Mouse (Mus musculus) fat pad, adult 2 months (tissue): ENCODE data around the gene Mrpl9.

ENCODE experiments used
- DNase-seq: peaks from one replicate; pipeline ENCODE4 v3.0.0-alpha.2; 2011; ENCODE audit warnings: low read depth, low spot score; ENCODE audit errors: extremely low read depth

Mrpl9 gene

DNA sequence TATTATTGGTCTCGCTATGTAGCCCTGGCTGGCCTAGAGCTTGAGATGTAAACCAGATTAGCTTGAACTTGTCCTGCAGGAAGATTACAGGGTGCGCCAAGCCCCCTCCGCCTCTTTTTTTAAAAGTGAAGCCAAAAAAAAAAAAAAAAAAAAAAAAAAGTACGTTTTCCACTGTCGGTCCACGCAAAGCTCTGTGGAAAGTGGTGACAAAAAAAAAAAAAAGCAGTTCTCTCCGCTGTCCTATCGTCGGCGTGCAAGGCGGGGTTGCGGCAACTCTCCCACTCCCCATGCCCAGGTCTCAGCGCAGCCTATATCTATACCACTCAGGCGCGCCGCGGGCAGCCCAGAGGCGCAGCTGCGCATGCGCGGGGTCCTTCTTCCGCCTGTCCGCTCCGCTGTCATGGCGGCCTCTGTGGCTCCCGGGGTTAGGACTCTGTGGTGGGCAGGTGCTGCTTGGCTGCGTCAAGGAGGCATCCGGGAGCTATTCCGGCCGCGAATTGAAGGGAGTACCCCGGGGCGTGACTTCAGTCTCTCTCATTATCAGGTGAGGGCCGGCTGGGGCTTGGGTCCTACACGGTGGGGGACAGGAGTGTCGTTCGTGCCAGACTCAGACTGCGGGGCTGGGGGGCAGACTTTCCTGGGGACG is at the start of gene Mrpl9:
Gene Mrpl9, plus strand, starts transcription at position 368 of the 646 bp plus-strand sequence.
- DNase-seq: no peak

DNA sequence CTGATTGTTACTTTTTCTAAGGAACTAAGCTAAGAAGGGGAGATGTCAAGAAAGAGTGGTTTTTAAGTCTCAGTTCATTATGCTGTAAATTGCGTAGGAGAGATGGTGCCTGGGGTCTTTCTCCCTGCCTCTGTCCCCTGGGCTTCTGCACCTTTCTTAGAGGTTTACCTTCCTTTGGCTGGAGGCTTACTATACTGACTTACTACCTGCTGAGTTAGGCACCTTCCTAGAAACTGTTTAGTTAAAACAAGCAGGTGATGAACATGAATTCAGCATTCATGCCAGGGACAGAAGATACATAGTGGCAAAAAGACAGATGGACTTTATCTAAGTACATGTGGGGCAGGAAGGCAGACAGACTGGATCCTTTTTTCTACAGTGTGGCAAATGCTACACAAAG is 46.8 kb upstream of the Mrpl9 start:
- no peak for DNase-seq

DNA sequence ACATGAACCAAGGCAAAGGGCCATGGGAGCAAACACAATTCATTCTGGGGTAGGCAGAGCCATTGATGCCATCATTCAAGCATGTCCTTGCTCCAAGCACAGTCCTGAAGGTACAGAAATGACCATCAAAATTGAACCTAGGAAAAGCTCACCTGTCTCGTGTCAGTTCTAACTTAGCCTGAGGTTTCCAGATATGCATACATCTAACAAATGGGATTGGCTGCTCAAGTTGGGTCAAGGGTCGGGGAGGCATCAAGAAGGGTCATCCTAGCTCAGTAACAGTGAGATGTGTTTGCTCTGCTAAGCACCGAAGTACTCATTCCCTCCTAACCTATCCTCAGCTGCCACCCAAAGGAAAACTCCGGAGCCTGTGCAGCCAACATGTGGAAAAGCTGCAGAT is 46.3 kb upstream of the Mrpl9 start:
- no peak for DNase-seq

DNA sequence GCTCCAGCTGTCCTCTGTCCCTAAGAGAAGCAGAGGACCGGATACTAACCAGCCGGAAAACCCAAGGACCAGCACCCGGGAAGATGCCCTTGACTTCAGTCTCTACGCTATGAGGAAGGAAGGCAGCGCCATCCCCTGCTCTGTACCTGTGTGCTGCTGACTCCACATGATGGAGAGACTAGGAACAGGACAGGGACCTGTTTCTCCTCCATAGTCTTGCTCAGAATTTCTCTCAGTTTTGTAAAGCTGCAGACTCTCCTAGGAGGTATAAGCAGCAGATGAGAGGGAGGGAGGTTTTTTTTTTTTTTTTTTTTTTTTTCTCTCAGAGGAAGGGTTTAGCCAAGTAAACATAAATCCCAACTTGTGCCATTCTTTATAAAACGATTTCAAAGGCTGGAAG is 44.9 kb upstream of the Mrpl9 start, which contains the start of gene Lingo4:
Gene Lingo4, plus strand, starts transcription at position 301 of the 400 bp plus-strand sequence.
- no peak for DNase-seq

DNA sequence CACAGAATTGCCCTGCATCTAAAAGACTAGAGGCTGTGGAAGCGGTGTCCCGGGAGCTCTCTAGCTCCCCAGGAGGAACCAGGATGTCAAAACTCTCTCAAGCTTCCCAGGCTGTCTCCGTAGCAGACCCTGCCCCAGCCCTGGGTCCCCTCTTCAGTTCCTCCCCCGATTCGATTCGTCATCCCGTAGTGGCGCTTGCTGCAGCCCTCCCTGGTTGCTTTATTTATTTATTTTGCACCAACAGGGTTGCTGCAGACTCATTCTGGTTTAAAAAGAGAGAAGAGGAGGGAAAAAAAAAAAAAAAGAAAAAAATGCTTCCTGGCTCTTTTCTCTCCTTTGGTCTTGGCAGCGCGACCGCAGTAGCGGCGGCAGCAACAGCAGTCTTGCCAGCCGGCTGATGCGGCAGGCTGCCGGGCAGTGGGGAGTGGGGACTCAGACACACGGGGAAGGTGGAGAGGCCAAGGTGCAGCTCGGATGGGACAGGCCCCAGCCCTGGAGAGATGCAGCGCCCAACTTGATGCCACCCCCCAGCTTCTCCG is 44.1 kb upstream of the Mrpl9 start:
- DNase-seq: no peak

DNA sequence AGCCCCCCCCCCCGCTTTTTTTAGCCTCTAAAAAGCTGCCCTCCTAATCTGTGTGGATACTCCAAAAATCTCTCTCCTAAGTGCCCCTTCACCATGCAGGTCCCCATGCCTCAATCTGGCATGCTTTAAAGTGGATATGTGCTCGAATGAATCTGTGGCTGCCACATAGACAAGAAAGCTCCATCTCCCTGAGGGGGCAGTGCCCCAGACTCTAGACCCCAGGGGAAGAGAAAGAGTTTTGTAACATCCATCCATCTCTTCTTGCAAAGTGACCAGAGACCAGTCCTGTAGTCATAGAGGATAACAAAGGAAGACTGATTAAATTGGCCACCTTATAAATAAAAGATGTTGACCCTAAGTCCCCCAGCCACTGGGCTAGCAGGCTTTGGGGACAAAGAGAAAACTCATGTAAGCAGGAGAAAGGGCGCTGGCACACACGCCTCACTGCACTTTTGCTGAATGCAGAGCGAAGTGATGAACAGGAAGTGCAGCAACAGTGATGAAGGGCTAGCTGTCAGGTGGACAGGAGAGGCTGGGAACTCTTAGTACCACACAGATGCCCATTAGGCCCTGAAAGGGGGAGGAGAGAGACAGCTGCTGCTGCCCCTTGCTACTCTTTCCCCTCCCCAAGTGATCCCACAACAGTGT is 43.3 kb upstream of the Mrpl9 start:
- DNase-seq: no peak

DNA sequence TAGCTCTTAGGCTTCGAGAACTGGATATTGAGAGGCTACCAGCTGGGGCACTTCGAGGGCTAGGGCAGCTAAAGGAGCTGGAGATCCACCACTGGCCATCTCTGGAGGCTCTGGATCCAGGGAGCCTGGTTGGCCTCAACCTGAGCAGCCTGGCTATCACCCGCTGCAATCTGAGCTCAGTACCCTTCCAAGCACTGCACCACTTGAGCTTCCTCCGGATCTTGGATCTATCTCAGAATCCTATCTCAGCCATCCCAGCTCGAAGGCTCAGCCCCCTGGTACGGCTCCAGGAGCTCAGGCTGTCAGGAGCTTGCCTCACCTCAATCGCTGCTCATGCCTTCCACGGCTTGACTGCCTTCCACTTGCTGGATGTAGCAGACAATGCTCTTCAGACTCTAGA is 40.7 kb upstream of the Mrpl9 start:
- DNase-seq: no peak

DNA sequence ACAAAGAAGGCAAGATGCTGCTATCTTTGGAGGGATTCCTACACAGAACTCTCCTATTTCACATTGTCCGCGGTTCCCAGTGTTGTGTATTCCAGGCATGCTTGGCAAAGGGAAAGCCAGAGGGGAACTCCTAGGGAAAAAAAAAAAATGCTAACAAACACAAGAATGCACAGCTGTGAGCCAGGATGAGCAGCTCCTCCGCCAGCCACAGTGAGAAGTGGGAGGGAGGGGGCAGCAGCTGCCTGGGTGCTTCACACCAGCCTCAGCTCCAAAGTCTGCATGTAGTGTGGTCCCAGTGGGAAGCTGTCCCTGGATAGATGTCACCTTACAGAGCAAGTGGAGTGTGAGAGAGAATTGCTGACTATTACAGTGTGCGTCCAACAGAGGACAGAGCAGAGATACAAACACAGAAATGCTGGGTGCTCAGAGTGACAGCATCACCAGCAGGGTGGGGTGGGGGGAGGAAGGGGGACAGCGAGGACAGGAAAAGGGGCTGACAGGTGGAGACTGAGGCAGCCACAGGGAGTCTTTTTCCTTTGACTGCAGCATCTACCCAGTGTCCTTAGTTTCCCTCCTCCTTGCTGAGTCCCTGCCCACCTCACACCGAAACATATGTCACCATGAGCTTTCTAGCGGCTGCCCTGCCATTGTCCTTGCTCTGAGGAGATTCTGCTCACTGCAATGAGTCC is 38.6 kb upstream of the Mrpl9 start:
- no peak for DNase-seq

DNA sequence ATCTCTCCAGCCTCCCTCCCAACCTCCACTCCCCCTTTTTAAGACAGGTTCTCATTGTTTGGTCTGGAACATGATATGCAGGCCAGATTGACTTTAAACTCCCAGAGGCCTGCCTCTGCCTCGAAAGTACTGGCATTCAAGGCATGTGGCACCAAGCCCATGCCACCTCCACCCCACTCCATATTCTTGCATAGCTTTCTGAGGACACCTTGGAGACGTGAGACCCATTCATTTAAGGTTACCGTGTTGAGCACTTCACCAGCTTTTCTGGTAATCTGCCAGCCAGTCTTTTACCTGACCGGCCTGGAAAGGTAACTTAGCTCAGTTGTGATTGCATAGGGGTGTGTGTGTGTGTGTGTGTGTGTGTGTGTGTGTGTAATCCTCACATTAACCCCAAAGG is 37.6 kb upstream of the Mrpl9 start:
- DNase-seq: no peak

DNA sequence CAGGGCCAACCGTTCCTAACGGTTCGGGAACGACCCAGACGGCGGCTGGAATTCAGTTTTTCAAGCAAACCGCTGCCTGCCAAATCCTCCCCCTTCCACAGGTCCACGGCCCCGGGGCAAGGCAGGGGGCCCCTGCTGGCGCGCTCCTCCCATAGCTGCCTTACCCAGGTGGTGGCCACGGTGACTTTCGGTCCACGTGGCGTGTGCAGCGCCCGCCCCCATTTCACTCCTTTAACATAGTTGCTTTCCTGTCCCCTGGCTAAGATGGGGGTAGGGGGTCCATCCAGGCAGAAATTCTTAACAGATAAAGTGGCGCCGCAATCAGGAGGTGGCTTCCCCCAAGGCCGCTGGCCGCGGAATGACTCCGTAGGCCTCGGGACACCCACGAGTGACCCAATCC is 30.6 kb upstream of the Mrpl9 start:
- DNase-seq: no peak

DNA sequence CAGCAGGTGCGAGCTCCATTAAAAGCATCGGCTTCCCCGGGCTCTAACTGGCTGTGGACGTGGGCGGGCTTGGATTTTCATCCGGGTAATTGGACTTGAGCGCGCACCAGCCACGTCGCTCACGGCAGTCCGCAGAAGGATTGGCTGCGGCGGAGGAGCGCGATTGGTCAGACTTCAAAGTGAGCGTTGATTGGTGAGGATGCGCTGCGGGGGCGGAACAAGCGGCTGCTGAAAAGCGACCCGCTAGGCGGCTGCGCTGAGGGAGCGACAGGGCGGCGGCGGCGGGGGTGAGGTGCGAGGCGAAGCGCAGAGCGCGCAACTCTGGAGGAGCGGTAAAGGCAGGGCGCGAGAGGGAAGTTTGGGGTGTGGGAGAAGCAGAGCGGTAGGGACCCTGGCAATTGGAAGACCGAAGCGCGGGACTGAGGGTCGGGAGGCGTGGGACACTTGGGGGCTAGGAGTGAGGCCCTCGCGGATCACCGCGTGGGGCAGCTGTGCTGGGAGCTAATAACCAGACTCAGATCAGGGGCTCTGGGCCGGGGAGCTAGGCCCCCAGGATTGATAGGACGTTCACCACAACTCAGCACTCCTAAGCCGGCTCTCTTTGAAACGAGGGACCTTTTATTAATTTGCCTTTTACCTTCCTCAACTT is 30.0 kb upstream of the Mrpl9 start, which contains the start of gene Tdrkh:
Gene Tdrkh, plus strand, starts transcription at position 243 of the 649 bp plus-strand sequence.
- peak; percentile 62 for DNase-seq

DNA sequence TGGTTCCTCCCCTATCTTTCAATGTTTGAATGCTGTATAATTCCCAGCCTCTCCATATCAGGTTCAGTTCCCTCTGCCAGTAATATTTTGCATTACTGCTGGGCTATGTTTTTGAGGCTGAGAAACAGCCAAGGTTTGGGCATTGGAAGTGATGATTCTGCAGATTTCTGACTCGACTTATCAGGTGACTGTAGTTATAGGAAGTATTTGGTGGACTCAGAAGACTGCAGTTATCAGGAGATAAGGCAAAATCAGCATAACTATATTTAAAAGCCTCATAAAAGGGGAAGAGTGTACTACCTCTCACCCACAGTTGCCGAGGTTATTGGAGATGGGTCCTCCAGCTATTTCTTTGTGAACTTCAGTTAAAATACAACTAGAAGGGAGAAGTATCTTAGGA is 12.1 kb upstream of the Mrpl9 start:
- no peak for DNase-seq

DNA sequence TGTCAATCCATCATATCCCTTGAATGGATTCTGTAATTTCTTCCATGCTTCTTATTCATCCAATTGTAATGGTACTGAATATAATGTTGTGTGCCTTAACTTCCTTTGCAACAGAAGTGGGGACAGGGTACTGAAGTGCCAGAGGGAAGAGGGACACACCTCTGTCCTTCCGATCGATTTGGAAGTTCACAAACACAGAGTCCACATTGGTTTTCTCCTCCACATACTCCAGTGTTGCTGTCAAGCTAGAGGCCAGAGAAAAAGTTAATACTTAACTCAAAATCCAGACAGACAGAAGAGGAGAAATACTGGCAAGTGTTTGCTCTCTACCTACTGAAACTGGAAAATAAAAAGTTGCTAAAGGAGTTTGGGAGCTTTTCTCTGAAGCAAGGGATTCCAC is 8.8 kb upstream of the Mrpl9 start:
- DNase-seq: no peak

DNA sequence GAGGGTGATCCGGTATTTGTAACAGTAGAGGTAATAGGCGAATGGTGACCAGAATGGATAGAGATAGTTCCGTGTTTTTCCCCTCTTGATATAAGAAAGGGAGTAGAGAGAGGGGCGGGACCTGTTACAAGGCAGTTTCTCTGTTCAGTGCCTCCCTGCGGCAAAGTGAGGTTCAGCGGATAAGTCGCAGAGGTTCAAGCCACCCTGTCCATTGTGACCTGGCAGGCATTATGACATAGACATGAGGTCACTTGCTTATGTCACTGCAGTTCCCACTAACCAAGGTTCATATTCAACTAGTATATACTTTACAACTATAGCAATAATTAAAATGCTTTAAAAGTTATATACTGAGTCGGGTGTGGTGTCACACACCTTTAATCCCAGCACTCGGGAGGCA is 6.7 kb upstream of the Mrpl9 start:
- no peak for DNase-seq

DNA sequence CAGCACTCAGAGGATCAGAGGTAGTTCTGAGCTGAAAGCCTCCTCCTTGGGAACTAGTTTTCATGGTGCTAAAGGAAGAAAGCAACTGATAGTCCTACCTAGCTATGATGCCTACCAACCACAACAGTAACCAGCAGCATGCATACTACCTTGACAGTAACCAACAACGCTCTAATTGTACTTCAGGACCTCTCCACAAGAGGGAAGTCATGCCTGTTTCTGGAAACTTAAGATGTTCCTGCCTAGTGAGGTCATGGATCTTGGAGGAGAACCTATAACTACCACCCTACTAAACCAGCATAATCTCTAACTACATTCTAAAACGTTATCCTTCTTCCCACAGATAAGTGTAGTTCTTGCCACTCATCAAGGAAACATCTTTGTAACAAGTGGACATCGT is 1.9 kb upstream of the Mrpl9 start:
- DNase-seq: no peak

DNA sequence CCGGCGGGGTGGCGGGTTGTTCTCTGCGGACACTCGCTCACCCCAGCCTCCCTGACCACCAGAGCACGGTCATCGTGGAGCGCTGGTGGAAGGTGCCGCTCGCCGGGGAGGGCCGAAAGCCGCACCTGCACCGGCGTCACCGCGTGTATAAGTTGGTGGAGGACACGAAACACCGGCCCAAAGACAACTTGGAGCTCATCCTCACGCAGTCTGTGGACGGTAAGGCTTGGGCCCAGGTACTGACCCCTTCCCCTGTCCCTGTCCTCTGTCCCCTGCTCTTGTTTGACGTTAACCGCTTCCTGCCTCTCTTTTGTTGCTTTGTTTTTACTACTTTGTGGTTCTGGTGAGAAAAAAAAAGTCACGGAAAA is 463 bp downstream of the Mrpl9 start, which contains the start of gene Oaz3:
Gene Oaz3, minus strand, starts transcription at position 319 of the 368 bp plus-strand sequence.
- no peak for DNase-seq

DNA sequence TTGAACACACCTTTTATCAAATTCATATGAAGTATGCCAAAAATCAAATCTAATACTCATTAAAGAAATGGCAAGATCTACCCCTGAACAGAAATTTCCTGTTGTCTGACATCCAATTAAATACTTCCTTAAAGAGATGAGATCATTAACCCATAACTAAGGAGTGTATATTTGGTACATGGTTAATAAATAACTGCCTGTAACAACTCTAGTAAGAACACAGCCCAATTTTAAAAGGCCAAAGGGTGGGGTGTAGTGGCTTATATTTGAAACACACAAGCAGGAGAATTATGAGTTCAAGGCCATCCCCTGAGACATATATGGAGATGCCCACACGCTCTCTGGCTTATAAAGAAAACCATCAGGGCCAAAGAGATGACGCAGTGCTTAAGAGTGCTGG is 6.3 kb downstream of the Mrpl9 start:
- no peak for DNase-seq

DNA sequence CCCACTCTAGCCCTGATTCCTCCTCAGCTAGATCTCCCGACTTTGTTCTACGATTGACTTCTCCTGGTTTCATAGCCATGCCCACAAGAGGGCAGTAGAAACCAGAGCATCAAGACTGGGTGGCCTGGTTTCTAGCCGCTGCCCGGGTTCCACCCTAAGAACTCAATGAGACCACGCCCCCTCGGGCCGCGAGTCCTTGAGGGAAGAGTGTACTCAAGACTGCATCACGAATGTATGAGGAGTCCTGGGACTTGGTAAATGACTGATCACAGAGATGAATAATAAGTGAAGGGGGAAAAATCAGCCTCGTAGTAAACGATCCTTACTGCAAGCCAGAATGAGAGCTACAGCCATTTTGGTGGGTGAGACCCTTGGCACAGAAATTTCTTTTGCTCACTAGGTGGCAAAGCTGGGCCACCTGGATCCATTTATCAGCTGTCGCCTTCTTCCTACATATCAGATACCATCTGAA is 13.4 kb downstream of the Mrpl9 start:
- DNase-seq: no peak

DNA sequence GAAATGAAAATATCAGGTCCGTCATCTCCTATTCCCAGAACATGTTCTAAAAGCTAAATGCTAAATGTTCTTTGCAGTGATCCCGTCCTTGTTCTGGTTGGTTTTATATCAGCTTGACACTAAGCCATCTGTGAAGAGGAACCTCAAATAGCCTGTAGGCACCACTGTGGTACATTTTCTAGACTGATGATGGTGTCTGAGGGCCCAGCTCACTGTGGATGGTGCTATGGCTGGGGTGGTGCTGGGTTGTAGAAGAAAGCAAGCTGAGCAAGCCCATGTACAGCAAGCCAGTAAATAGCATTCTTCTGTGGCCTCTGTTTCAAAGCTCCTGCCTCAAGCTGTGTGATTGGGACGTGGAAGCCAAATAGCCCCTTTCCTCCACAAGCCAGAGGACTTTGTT is 13.9 kb downstream of the Mrpl9 start:
- no peak for DNase-seq

DNA sequence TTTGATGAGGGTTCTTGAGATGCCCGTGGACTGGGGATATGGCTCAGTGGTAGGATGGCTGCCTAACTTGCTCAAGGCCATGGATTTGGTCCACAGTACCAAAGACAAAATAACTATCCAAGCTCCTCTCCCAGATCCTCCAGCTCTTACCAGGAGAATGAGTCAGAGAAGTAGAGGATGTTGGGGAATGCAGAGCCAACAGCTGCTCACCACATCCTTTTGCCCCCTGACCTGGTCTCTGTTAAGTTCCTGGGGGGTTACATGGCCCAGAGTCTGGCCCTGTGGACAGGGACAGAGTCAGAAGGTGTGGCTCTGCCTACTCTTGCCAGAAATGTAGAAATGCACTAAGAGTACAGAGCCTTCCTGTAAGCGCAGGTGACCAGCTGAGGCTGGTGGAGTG is 16.7 kb downstream of the Mrpl9 start:
- DNase-seq: no peak

DNA sequence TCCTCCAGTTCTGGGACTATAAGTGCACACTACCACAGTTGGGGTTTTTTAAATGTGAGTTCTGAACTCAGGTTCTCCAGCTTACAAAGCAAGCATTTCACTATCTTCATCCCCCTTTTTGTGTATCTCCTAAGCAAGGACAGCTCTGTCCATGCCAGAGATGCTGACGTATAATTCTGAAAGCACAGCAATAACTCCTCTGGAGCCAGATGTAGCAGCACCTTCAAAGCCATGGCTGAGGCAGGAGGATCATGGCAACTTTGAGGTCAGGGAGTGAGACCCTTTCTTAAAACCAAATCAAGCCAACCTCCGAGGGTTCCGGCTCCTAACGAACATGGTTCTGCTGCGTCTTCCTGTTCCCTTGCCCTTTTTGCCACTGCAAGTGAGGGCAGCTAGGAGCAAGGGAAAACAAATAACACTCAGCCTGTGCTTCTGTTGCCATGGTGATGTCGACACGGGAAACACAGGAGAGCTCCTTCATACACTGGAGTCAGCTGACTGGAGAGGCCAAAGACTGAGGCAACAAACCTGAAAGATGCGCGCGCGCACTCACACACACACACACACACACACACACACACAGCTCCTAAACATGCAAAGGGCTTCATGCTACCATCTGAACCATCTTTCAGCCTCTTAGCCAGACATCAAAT is 20.9 kb downstream of the Mrpl9 start:
- DNase-seq: no peak
